Mouse (Mus musculus): ENCODE results near the gene Ppat. TPM values are rescaled to one million over a fixed set of nuclear protein-coding genes. Genes with fewer than 3 reads are reported as not detected.

Gene Ppat
- polyA plus RNA-seq, 1 experiment from 2014 or later, result 13.7 TPM

DNA sequence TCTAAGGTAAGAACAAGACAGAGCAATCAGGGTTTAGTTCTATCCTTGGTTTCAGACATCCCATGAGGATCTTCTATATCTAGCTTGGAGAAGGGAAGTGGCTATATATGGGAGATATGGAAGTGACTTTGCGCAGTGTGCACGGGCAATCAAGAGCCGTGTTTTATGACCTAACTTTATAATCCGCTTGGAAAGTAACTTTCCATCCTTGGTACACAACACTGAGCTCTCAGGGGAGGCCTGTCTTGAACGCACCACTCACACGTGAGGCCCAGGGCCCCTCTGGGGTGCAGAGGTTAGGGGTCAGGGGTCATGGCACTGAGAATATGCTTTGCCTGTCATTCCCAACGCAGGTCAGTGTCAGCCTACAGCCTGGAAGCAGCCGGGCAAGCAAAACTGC, 84.6 kb downstream of the Ppat start:
- ATAC-seq (ENCODE audit: low FRiP score) (no peak), DNase-seq (ENCODE audit: low spot score) (no peak)
- Histone ChIP-seq H3K27me3 (ENCODE audit: control insufficient read depth, insufficient read depth, low read length) (no peaks in the 10 kb centered on the region), H3K4me2 (replicated peaks) (no peak overlapping the region), H3K9me3 (ENCODE audit: control insufficient read depth, low read length) (no peaks in the 10 kb centered on the region), H3K4me1 (replicated peaks; ENCODE audit: control insufficient read depth, insufficient read depth, low read length) (no peaks in the 10 kb centered on the region), H3K4me3 (replicated peaks; ENCODE audit: low read length) (no peak overlapping the region), H3K9ac (no peak overlapping the region), H3K27ac (no peak overlapping the region), H3K36me3 (replicated peaks; ENCODE audit: control insufficient read depth, insufficient read depth) (peaks cover 59% of the 10 kb centered on the region)
- WGBS, result 72% methylated on average over 8 of the region's 8 CpGs

Other genes with a start within 250 kb of the Ppat start
- gene Aasdh, start 46.1 kb downstream of the Ppat start, polyA plus RNA-seq (2014; fragmentation: Nextera tagmentation; extraction: Ambion mirVana), result 14.0 and 18.6 TPM in 2 replicates
- 161 and 188 TPM in 2 replicates for gene Paics, start 271 bp downstream of the Ppat start, polyA plus RNA-seq (2014; fragmentation: Nextera tagmentation; extraction: Ambion mirVana)
- gene Srp72, start 23.1 kb upstream of the Ppat start, polyA plus RNA-seq (2014; fragmentation: Nextera tagmentation; extraction: Ambion mirVana), result 87.6 and 95.2 TPM in 2 replicates
- not detected in 2 replicates for gene Arl9, start 52.5 kb upstream of the Ppat start, polyA plus RNA-seq (2014; fragmentation: Nextera tagmentation; extraction: Ambion mirVana)
- 0.53 and 0.66 TPM in 2 replicates for gene Thegl, start 64.4 kb upstream of the Ppat start, polyA plus RNA-seq (2014; fragmentation: Nextera tagmentation; extraction: Ambion mirVana)
- 8.4 and 11.3 TPM in 2 replicates for gene Hopx, start 163.5 kb upstream of the Ppat start, polyA plus RNA-seq (2014; fragmentation: Nextera tagmentation; extraction: Ambion mirVana)